ENCODE assay signal across 8 mouse cellular contexts in the genomic region with DNA sequence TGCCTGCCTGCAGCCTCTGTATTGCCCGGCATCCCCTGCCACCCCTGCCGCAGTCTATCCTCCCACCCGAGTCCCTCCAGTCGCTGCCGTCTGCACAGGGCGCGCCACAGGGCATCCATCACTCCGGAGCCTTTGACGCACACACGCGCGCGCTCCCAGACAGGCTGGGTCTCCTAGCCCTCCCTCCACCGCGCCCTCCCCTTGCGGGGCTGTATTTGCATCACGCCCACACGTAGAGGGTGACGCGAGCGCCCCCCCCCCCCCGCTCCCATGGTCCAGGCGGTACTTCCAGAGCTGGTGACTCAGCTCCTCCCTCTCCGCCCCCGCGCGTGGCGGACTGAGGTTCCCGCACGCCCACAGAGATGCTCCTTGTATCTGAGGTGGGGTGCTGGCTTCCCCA. TPM values are rescaled to one million over a fixed set of nuclear protein-coding genes. Genes with fewer than 3 reads are reported as not detected.
DNase-seq lines count a peak whose midpoint lies in the region; ATAC-seq and TF ChIP-seq lines count a peak whose summit lies in the region.

No protein-coding gene starts in this region.

- H3K4me2 ChIP-seq in lung, embryonic 15.5 days: peak overlapping the region; percentile 90
- H3K4me2 ChIP-seq in forebrain, embryonic 15.5 days (replicated peaks): peak overlapping the region; percentile 96
- peak overlapping the region; percentile 95 for H3K4me2 ChIP-seq in midbrain, embryonic 13.5 days (replicated peaks)

- no peak overlapping the region for H3K27ac ChIP-seq in lung, embryonic 15.5 days
- peak overlapping the region; percentile 80; the same call in 1 of the 2 replicates for H3K27ac ChIP-seq in cerebellum, adult 2 months (ENCODE audit: insufficient read depth, low read length)
- 0 out of 2 replicates have a peak overlapping the region, but pooled peaks have one; percentile 11 for H3K27ac ChIP-seq in forebrain, embryonic 15.5 days (replicated peaks)
- no peak overlapping the region for H3K27ac ChIP-seq in midbrain, embryonic 13.5 days
- H3K27ac ChIP-seq in testis, adult 2 months (ENCODE audit: control insufficient read depth, insufficient read depth, low read depth, low read length): no peak overlapping the region

- under 1% methylated on average over 28 of the region's 30 CpGs for WGBS in lung, embryonic 15.5 days
- under 1% methylated on average over 27 of the region's 30 CpGs for WGBS in cerebellum, adult 2 months
- under 1% methylated on average over 30 of the region's 30 CpGs for WGBS in forebrain, embryonic 15.5 days
- WGBS in midbrain, embryonic 13.5 days: under 1% methylated on average over 26 of the region's 30 CpGs

- H3K4me3 ChIP-seq in lung, embryonic 15.5 days: peak overlapping the region; percentile 44
- peak overlapping the region; percentile 80 for H3K4me3 ChIP-seq in cerebellum, adult 2 months (replicated peaks; ENCODE audit: insufficient read depth, low read depth, low read length)
- peak overlapping the region; percentile 57 for H3K4me3 ChIP-seq in forebrain, embryonic 15.5 days
- peak overlapping the region; percentile 53 for H3K4me3 ChIP-seq in midbrain, embryonic 13.5 days (replicated peaks)
- peak overlapping the region; percentile 44 for H3K4me3 ChIP-seq in testis, adult 2 months (ENCODE audit: control insufficient read depth, low read depth, low read length)

- peak; percentile 63; the same call in 1 of the 2 replicates for TF ChIP-seq POLR2A in cerebellum, adult 2 months (IDR thresholded peaks at IDR 0.05; ENCODE audit: borderline replicate concordance, insufficient read depth, low read length)
- no peak for TF ChIP-seq POLR2A in testis, adult 2 months (IDR thresholded peaks at IDR 0.05; ENCODE audit: control insufficient read depth, low read depth, low read length)

- no peak for DNase-seq in lung, adult 18-20 months
- peak; percentile 71 to 84 for DNase-seq in cerebellum, adult 2 months
- DNase-seq in layer of hippocampus, postnatal 14 days (ENCODE audit: low spot score in 2 of 2): peak; percentile 34 to 44
- DNase-seq in spleen, postnatal 4 days (ENCODE audit: low spot score in 2 of 2): no peak

- H3K27me3 ChIP-seq in lung, embryonic 15.5 days: peaks cover 85% of the 10 kb centered on the region
- no peaks in the 10 kb centered on the region for H3K27me3 ChIP-seq in cerebellum, adult 2 months (ENCODE audit: control insufficient read depth, insufficient read depth, low read length)
- peaks cover 37% of the 10 kb centered on the region for H3K27me3 ChIP-seq in forebrain, embryonic 15.5 days
- peaks cover 66% of the 10 kb centered on the region for H3K27me3 ChIP-seq in midbrain, embryonic 13.5 days
- no peaks in the 10 kb centered on the region for H3K27me3 ChIP-seq in testis, adult 2 months (ENCODE audit: control insufficient read depth, insufficient read depth, low read length)

- TF ChIP-seq CTCF in cerebellum, adult 2 months (IDR thresholded peaks at IDR 0.05; ENCODE audit: borderline replicate concordance, insufficient read depth, low read depth, low read length): no peak
- TF ChIP-seq CTCF in testis, adult 2 months (IDR thresholded peaks at IDR 0.05; ENCODE audit: control insufficient read depth, insufficient read depth, insufficient replicate concordance, low read depth, low read length): no peak

- H3K4me1 ChIP-seq in lung, embryonic 15.5 days: peaks cover 30% of the 10 kb centered on the region
- H3K4me1 ChIP-seq in cerebellum, adult 2 months (ENCODE audit: control insufficient read depth, insufficient read depth, low read length): no peaks in the 10 kb centered on the region; the same call in 1 of the 2 replicates
- peaks cover 38% of the 10 kb centered on the region for H3K4me1 ChIP-seq in forebrain, embryonic 15.5 days
- peaks cover 35% of the 10 kb centered on the region for H3K4me1 ChIP-seq in midbrain, embryonic 13.5 days (replicated peaks)
- peaks cover 14% of the 10 kb centered on the region for H3K4me1 ChIP-seq in testis, adult 2 months (ENCODE audit: control insufficient read depth, insufficient read depth, low read length)

- no peaks in the 10 kb centered on the region for H3K9me3 ChIP-seq in lung, embryonic 15.5 days
- H3K9me3 ChIP-seq in forebrain, embryonic 15.5 days: no peaks in the 10 kb centered on the region
- no peaks in the 10 kb centered on the region for H3K9me3 ChIP-seq in midbrain, embryonic 13.5 days

- peak; percentile 70; the same call in 1 of the 2 replicates for ATAC-seq in lung, embryonic 15.5 days (ENCODE audit: borderline replicate concordance, extremely low read depth, low FRiP score, low TSS enrichment)
- peak; percentile 78 for ATAC-seq in forebrain, embryonic 15.5 days (replicated peaks)
- peak; percentile 86 for ATAC-seq in midbrain, embryonic 13.5 days

- H3K36me3 ChIP-seq in lung, embryonic 15.5 days: no peaks in the 10 kb centered on the region
- H3K36me3 ChIP-seq in forebrain, embryonic 15.5 days: no peaks in the 10 kb centered on the region
- no peaks in the 10 kb centered on the region for H3K36me3 ChIP-seq in midbrain, embryonic 13.5 days
- no peaks in the 10 kb centered on the region for H3K36me3 ChIP-seq in testis, adult 2 months (ENCODE audit: control insufficient read depth, insufficient read depth, low read length)

- no peak overlapping the region for H3K9ac ChIP-seq in lung, embryonic 15.5 days
- peak overlapping the region; percentile 52 for H3K9ac ChIP-seq in forebrain, embryonic 15.5 days (replicated peaks)
- peak overlapping the region; percentile 47 for H3K9ac ChIP-seq in midbrain, embryonic 13.5 days (replicated peaks)

RNA-seq across cellular contexts. Expression of a gene that starts 1.3 kb away (rescaled TPM):
- polyA plus RNA-seq in lung, embryonic 15.5 days (2015; fragmentation: Nextera tagmentation; extraction: Ambion mirVana): 1.1 and 1.3 TPM in 2 replicates
- 44.9 and 47.3 TPM in 2 replicates for polyA plus RNA-seq in cerebellum, adult 2 months (2012; rRNA removed)
- polyA plus RNA-seq in forebrain, embryonic 15.5 days (2015; fragmentation: Nextera tagmentation; extraction: Ambion mirVana): 3.0 and 3.3 TPM in 2 replicates
- total RNA-seq in layer of hippocampus, postnatal 14 days (2021): 10 to 100 TPM; 11.9 to 12.7 TPM
- 2.8 and 3.4 TPM in 2 replicates for polyA plus RNA-seq in midbrain, embryonic 13.5 days (2015; fragmentation: Nextera tagmentation; extraction: Ambion mirVana)
- polyA plus RNA-seq in testis, adult 2 months (2012; rRNA removed): 4.8 and 9.5 TPM in 2 replicates

RNA-seq across cellular contexts. Expression of a gene that starts 49.2 kb away (rescaled TPM):
- polyA plus RNA-seq in lung, embryonic 15.5 days (2015; fragmentation: Nextera tagmentation; extraction: Ambion mirVana): not detected in 2 replicates
- polyA plus RNA-seq in cerebellum, adult 2 months (2012; rRNA removed): not detected in 2 replicates
- not detected in 2 replicates for polyA plus RNA-seq in forebrain, embryonic 15.5 days (2015; fragmentation: Nextera tagmentation; extraction: Ambion mirVana)
- not detected for total RNA-seq in layer of hippocampus, postnatal 14 days (2021)
- not detected in 2 replicates for polyA plus RNA-seq in midbrain, embryonic 13.5 days (2015; fragmentation: Nextera tagmentation; extraction: Ambion mirVana)
- polyA plus RNA-seq in testis, adult 2 months (2012; rRNA removed): not detected in 2 replicates

RNA-seq across cellular contexts. Expression of a gene that starts 49.9 kb away (rescaled TPM):
- polyA plus RNA-seq in lung, embryonic 15.5 days (2015; fragmentation: Nextera tagmentation; extraction: Ambion mirVana): 22.8 and 23.6 TPM in 2 replicates
- 1.7 and 2.0 TPM in 2 replicates for polyA plus RNA-seq in cerebellum, adult 2 months (2012; rRNA removed)
- 24.4 and 27.6 TPM in 2 replicates for polyA plus RNA-seq in forebrain, embryonic 15.5 days (2015; fragmentation: Nextera tagmentation; extraction: Ambion mirVana)
- total RNA-seq in layer of hippocampus, postnatal 14 days (2021): 10 to 100 TPM; 24.0 to 26.7 TPM
- 32.5 and 39.0 TPM in 2 replicates for polyA plus RNA-seq in midbrain, embryonic 13.5 days (2015; fragmentation: Nextera tagmentation; extraction: Ambion mirVana)
- polyA plus RNA-seq in testis, adult 2 months (2012; rRNA removed): 0.34 and 2.8 TPM in 2 replicates

Comparison
In these comparisons a context has a peak if more than half of its experiments do, and no peak if none do; other contexts are left out.
1. H3K27ac ChIP-seq: peak in cerebellum, adult 2 months (single experiment) and forebrain, embryonic 15.5 days (single experiment); none in lung, embryonic 15.5 days (single experiment), midbrain, embryonic 13.5 days (single experiment) and testis, adult 2 months (single experiment).
2. DNase-seq: peak in cerebellum, adult 2 months (2 of 2) and layer of hippocampus, postnatal 14 days (2 of 2); none in lung, adult 18-20 months (0 of 2) and spleen, postnatal 4 days (0 of 2).
3. Peak in every context shown above with its lines, with median percentiles within 50 percentile points of each other: ATAC-seq, H3K4me2 ChIP-seq and H3K4me3 ChIP-seq.